Mouse (Mus musculus): ENCODE measurements at regions not wholly inside any gene's neighbourhood (a gene's known extent, or its start where the extent isn't known, plus 50 kb on each side); places are given as distances from the start of the nearest gene placed in this dataset.

- DNase-seq, result no peak
Observed at GRCm38 (mm10) chr2:21267149-21267761, 61.7 kb downstream of the Thnsl1 start.

DNA sequence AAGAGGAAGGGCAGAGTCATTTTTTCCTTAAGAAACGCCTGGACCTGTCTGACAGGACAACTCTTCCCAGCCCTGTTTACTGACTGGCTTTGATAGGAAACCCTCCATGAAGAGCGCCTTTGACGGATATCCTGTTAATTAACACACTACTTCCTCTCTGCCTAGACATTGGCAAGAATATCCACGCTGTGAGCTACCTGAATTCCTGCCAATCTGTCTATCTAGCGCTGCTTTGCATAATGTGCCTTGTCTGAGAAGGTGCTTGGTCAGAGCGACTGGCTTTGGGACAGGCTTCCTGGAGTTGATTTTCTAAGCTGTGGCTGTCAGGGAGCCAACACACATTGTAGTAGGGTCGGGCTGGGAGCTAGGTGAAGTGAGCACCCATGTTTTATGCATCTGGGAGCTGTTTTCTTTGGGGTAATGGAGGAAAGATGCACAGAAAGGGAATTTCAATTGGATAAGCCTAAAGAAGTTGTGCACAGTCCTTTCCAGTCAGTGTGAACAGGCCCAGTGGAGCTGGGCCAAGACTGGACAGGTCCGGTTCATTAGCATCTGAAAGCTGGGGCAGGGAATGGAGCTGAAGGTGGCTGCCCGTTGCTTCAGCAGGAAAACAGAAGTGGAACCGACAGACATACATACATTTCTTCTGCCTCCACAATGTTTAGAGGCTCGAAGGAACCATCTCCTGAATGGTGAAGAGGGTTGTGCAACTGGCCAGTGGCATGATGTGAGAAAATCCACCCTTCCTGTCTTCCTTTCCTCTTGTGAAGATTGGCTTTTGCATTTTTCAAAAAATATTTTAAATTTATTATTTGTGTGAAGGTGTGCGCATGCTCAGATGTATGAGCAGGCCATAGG, 64.7 kb downstream of the Thnsl1 start:
- DNase-seq, result peak; percentile 58

- DNase-seq, result no peak
Observed at GRCm38 (mm10) chr2:21273416-21273815, 67.9 kb downstream of the Thnsl1 start.

GRCm38 (mm10) chr2:21275315-21275714, 69.8 kb downstream of the Thnsl1 start:
- DNase-seq, result no peak

DNA sequence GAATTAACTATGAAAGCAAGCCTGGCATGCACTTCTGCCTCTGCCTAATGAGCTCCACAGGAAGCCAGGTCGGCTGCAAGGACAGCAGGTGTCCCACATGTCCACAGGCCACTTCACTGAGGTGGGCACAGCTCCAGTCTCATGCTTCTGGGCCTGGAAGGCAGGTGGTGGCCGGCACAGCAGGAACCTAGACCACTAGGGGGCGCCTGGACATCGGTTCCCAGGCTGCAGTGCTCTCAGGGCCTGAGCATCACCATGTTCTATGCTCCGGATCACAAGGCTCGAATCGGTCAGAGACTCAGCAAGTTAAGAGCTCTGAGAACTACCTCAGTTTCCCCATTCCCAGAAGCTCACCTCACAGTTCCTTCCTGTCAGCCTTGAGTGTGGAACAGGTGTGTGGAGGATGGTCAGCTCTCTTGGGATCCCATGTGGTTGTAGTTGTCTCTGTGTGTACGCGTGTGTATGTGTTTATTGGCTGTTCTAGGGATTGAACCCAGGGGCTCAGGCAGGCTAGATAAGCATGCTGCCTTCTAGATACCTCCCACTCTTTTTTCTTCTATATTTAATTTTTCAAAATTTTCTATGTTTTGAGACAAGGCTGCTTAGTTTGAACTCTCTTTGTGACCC, 75.4 kb downstream of the Thnsl1 start:
- DNase-seq, result peak; percentile 94

DNA sequence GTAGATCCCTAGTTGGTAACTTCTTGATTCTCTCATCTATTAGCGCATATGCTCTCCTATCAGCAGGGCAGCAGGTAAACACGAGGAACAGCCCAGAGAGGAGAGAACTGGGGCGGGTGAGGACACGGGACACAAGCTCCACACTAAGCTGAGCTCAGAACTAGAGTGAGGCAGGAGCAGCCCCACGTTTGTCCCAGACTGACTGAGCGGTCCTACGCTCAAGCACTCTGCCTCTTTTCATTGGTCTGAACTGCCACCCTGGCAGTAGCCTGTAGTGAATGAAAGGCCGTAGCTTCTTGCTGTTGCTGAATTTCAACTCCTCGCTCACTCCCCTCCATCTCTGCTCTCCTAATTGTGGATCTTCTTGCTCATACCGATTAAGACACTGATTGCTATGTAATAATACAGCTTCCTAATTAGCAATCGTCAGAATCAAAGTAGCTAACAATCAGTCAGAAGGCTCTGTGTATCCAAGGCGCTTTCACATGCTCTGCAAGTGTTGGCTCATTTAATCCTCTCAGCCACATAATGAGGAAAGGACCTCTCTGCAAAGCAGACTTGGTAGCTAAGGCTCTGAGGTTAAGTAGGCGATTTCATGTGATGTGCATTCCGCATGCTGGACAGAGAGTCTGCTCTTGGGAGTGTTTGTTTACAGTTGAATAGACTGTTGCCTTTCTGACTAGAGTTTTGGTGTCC, 77.1 kb downstream of the Thnsl1 start:
- DNase-seq, result no peak

DNA sequence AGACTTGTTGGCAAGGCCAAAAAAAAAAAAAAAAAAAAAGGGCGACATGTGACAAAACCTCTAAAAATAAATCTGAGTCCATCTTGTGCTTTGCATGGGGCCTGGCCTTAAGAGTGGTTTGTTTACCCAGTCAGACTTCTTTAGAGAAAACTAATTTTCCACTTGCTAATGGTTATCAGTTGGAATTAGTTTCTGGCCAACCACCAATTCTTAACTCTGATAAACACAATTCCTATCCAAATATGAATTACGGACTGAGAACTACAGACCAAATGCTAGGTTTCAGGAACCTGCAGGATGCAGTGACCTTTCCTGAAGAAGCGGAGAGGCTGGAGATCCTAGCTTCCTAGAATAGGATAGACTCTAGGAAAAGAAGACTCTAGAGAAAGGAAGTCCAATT, 79.4 kb downstream of the Thnsl1 start:
- DNase-seq, result peak; percentile 28

- DNase-seq, result peak; percentile 24
Observed at GRCm38 (mm10) chr2:21287786-21288185, 79.6 kb upstream of the Gpr158 start.

DNA sequence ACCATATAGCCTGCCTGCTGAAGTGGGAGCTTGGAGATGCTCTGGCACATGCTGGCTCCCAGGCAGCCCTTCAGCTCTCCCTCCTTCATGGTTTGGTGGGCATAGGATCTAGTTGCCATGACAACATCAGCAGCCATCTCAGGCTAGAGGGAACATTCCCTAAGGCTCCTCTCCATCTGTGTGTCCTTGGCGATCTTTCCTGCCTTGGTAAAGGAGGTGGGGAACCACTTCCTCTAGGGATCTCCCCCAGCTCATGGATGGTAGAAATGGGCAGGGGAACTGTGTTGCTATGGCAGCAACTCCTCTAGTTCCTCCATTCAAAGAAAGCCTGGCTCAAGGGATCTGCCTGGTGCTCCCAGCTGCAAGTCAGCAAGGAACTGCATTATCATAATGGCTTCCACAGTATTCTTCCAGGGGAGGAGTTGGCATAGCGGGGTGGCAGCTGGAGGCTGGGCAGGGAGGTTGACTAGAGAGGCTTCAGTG, 74.6 kb upstream of the Gpr158 start:
- DNase-seq, result peak; percentile 30

DNA sequence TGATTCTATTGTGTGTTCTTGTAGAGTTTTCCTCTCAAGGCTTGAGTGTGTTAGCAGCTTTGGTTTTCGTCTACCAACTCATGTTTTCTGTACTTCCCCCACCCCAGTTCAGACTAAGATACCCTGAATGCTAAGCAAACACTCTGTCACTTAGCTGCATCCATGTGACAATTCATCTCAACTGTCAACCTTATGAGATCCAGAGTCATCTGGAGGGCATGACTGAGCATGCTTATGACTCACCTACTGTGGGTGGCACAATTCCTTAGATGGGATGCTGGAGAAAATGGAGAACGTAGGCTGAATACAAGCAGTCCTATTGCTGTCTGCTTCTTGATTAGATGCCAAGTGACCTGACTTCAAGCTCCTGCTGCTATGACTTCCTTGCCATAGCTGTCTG, 73.3 kb upstream of the Gpr158 start:
- no peak for DNase-seq

- DNase-seq, result peak; percentile 36
Observed at GRCm38 (mm10) chr2:21299681-21300080, 67.7 kb upstream of the Gpr158 start.

All from cerebellum, adult 9-11 months (tissue).